In genomic region chr3:109299303-109300074, GRCm38 (mm10) we compare ENCODE assay signal across 14 mouse cellular contexts. TPM values are rescaled to one million over a fixed set of nuclear protein-coding genes. Genes with fewer than 3 reads are reported as not detected.
DNase-seq lines count a peak whose midpoint lies in the region; ATAC-seq lines count a peak whose summit lies in the region.
"Had no signal": no experiment of that assay in that cellular context is flagged by ENCODE, and none has a peak within 500 bp of the region (broad histone marks: within the 10 kb centered on the region; RNA-seq: fewer than 3 reads in every experiment).

No protein-coding gene starts in this region.

- H3K9ac ChIP-seq in forebrain, embryonic 13.5 days = no peak overlapping the region
- no peak overlapping the region for H3K9ac ChIP-seq in forebrain, embryonic 16.5 days (replicated peaks; ENCODE audit: low read depth, low read length)
- no peak overlapping the region for H3K9ac ChIP-seq in midbrain, embryonic 16.5 days (ENCODE audit: low read depth, low read length)
- H3K9ac ChIP-seq in forebrain, embryonic 15.5 days (replicated peaks) = no peak overlapping the region
- H3K9ac ChIP-seq in midbrain, embryonic 13.5 days (replicated peaks) = no peak overlapping the region
- H3K9ac ChIP-seq: liver, postnatal 0 days; stomach, embryonic 15.5 days had no signal

- H3K27ac ChIP-seq in forebrain, embryonic 13.5 days = no peak overlapping the region
- H3K27ac ChIP-seq in forebrain, embryonic 16.5 days (ENCODE audit: low read length) = no peak overlapping the region
- H3K27ac ChIP-seq in midbrain, embryonic 10.5 days (replicated peaks) = 0 out of 2 replicates have a peak overlapping the region, but pooled peaks have one; percentile 17
- H3K27ac ChIP-seq in midbrain, embryonic 16.5 days (ENCODE audit: low read length) = no peak overlapping the region
- H3K27ac ChIP-seq in forebrain, embryonic 15.5 days (replicated peaks) = no peak overlapping the region
- H3K27ac ChIP-seq in midbrain, embryonic 13.5 days = no peak overlapping the region
- H3K27ac ChIP-seq: macrophage; stomach, embryonic 15.5 days had no signal

- peak; percentile 16; the same call in 1 of the 2 replicates for ATAC-seq in forebrain, embryonic 13.5 days
- no peak; the same call in 1 of the 2 replicates for ATAC-seq in forebrain, embryonic 16.5 days
- ATAC-seq in midbrain, embryonic 16.5 days = no peak
- ATAC-seq in forebrain, embryonic 15.5 days (replicated peaks) = peak; percentile 46; the same call in 1 of the 2 replicates
- ATAC-seq in midbrain, embryonic 13.5 days = peak; percentile 62
- ATAC-seq: liver, postnatal 0 days had no signal

- no peaks in the 10 kb centered on the region; the same call in 1 of the 2 replicates for H3K4me1 ChIP-seq in forebrain, embryonic 13.5 days
- H3K4me1 ChIP-seq in forebrain, embryonic 16.5 days (replicated peaks; ENCODE audit: control insufficient read depth, insufficient read depth, low read length) = peaks cover 4% of the 10 kb centered on the region; the same call in 1 of the 2 replicates
- H3K4me1 ChIP-seq in midbrain, embryonic 10.5 days = peaks cover 9% of the 10 kb centered on the region
- H3K4me1 ChIP-seq in midbrain, embryonic 16.5 days (ENCODE audit: control insufficient read depth, insufficient read depth, low read length) = no peaks in the 10 kb centered on the region
- no peaks in the 10 kb centered on the region for H3K4me1 ChIP-seq in forebrain, embryonic 15.5 days
- no peaks in the 10 kb centered on the region for H3K4me1 ChIP-seq in midbrain, embryonic 13.5 days (replicated peaks)
- H3K4me1 ChIP-seq: stomach, embryonic 15.5 days had no signal

- WGBS in forebrain, embryonic 13.5 days = 59% methylated on average over 4 of the region's 4 CpGs
- 65% methylated on average over 4 of the region's 4 CpGs for WGBS in forebrain, embryonic 16.5 days
- 76% methylated on average over 4 of the region's 4 CpGs for WGBS in midbrain, embryonic 10.5 days
- 47% methylated on average over 4 of the region's 4 CpGs for WGBS in midbrain, embryonic 16.5 days
- WGBS in forebrain, embryonic 15.5 days = 46% methylated on average over 4 of the region's 4 CpGs
- WGBS in midbrain, embryonic 13.5 days = 62% methylated on average over 4 of the region's 4 CpGs

- no peaks in the 10 kb centered on the region for H3K9me3 ChIP-seq in forebrain, embryonic 13.5 days (replicated peaks)
- H3K9me3 ChIP-seq in forebrain, embryonic 16.5 days (ENCODE audit: control insufficient read depth, low read length) = no peaks in the 10 kb centered on the region
- H3K9me3 ChIP-seq in midbrain, embryonic 10.5 days (replicated peaks) = no peaks in the 10 kb centered on the region
- no peaks in the 10 kb centered on the region for H3K9me3 ChIP-seq in midbrain, embryonic 16.5 days (replicated peaks; ENCODE audit: control insufficient read depth, low read length, poor library complexity, severe bottlenecking)
- H3K9me3 ChIP-seq in forebrain, embryonic 15.5 days = no peaks in the 10 kb centered on the region
- H3K9me3 ChIP-seq in midbrain, embryonic 13.5 days = no peaks in the 10 kb centered on the region
- H3K9me3 ChIP-seq: stomach, embryonic 15.5 days had no signal

- DNase-seq in midbrain, embryonic 10.5 days (ENCODE audit: low spot score) = no peak
- no peak for DNase-seq in right cerebral cortex, postnatal 10 days (ENCODE audit: low spot score in 2 of 2)
- no peak for DNase-seq in left cerebral cortex, adult 9 months (ENCODE audit: low spot score in 2 of 2)
- DNase-seq: heart, postnatal 36 days; kidney, postnatal 4 days; liver, postnatal 0 days; right cerebral cortex, postnatal 4 days had no signal

- no peaks in the 10 kb centered on the region for H3K36me3 ChIP-seq in forebrain, embryonic 13.5 days (ENCODE audit: poor library complexity, severe bottlenecking)
- H3K36me3 ChIP-seq in forebrain, embryonic 16.5 days (ENCODE audit: control insufficient read depth, insufficient read depth) = no peaks in the 10 kb centered on the region
- no peaks in the 10 kb centered on the region for H3K36me3 ChIP-seq in midbrain, embryonic 10.5 days
- no peaks in the 10 kb centered on the region for H3K36me3 ChIP-seq in midbrain, embryonic 16.5 days (ENCODE audit: control insufficient read depth, insufficient read depth, low read length)
- no peaks in the 10 kb centered on the region for H3K36me3 ChIP-seq in forebrain, embryonic 15.5 days
- no peaks in the 10 kb centered on the region for H3K36me3 ChIP-seq in midbrain, embryonic 13.5 days
- H3K36me3 ChIP-seq: stomach, embryonic 15.5 days had no signal

- H3K4me2 ChIP-seq in forebrain, embryonic 13.5 days = no peak overlapping the region
- no peak overlapping the region for H3K4me2 ChIP-seq in forebrain, embryonic 16.5 days (ENCODE audit: low read length)
- H3K4me2 ChIP-seq in midbrain, embryonic 16.5 days (ENCODE audit: low read length) = no peak overlapping the region
- H3K4me2 ChIP-seq in forebrain, embryonic 15.5 days (replicated peaks) = no peak overlapping the region
- no peak overlapping the region for H3K4me2 ChIP-seq in midbrain, embryonic 13.5 days (replicated peaks)
- H3K4me2 ChIP-seq: stomach, embryonic 15.5 days had no signal

- no peaks in the 10 kb centered on the region for H3K27me3 ChIP-seq in forebrain, embryonic 13.5 days
- no peaks in the 10 kb centered on the region for H3K27me3 ChIP-seq in forebrain, embryonic 16.5 days (replicated peaks; ENCODE audit: control insufficient read depth, insufficient read depth, low read length)
- H3K27me3 ChIP-seq in midbrain, embryonic 10.5 days (ENCODE audit: low read depth, poor library complexity, severe bottlenecking) = no peaks in the 10 kb centered on the region
- H3K27me3 ChIP-seq in midbrain, embryonic 16.5 days (ENCODE audit: control insufficient read depth, insufficient read depth, low read depth, low read length) = no peaks in the 10 kb centered on the region
- H3K27me3 ChIP-seq in forebrain, embryonic 15.5 days = no peaks in the 10 kb centered on the region
- no peaks in the 10 kb centered on the region for H3K27me3 ChIP-seq in midbrain, embryonic 13.5 days
- H3K27me3 ChIP-seq: stomach, embryonic 15.5 days had no signal

- H3K4me3 ChIP-seq in forebrain, embryonic 13.5 days = no peak overlapping the region
- H3K4me3 ChIP-seq in forebrain, embryonic 16.5 days (replicated peaks; ENCODE audit: low read length) = no peak overlapping the region
- no peak overlapping the region for H3K4me3 ChIP-seq in midbrain, embryonic 10.5 days
- H3K4me3 ChIP-seq in midbrain, embryonic 16.5 days (ENCODE audit: low read depth, low read length) = no peak overlapping the region
- H3K4me3 ChIP-seq in forebrain, embryonic 15.5 days = no peak overlapping the region
- no peak overlapping the region for H3K4me3 ChIP-seq in midbrain, embryonic 13.5 days (replicated peaks)
- H3K4me3 ChIP-seq: stomach, embryonic 15.5 days had no signal

RNA-seq across cellular contexts. Expression of gene Vav3, which starts 41.0 kb away (rescaled TPM):
- 6.5 and 10.1 TPM in 2 replicates for polyA plus RNA-seq in forebrain, embryonic 13.5 days (2015; fragmentation: Nextera tagmentation; extraction: Ambion mirVana)
- polyA plus RNA-seq in forebrain, embryonic 16.5 days (2015; fragmentation: Nextera tagmentation; extraction: Ambion mirVana) = 6.3 and 7.9 TPM in 2 replicates
- polyA plus RNA-seq in midbrain, embryonic 10.5 days (2016; fragmentation: Nextera tagmentation; extraction: Ambion mirVana) = 7.6 and 8.4 TPM in 2 replicates
- polyA plus RNA-seq in midbrain, embryonic 16.5 days (2015; fragmentation: Nextera tagmentation; extraction: Ambion mirVana) = 18.9 and 29.6 TPM in 2 replicates
- 6.2 and 6.6 TPM in 2 replicates for polyA plus RNA-seq in forebrain, embryonic 15.5 days (2015; fragmentation: Nextera tagmentation; extraction: Ambion mirVana)
- polyA plus RNA-seq in midbrain, embryonic 13.5 days (2015; fragmentation: Nextera tagmentation; extraction: Ambion mirVana) = 32.6 TPM in 2 replicates

Comparison
In these comparisons a context has a peak if more than half of its experiments do, and no peak if none do; other contexts are left out.
1. ATAC-seq: peak in forebrain, embryonic 13.5 days (single experiment), forebrain, embryonic 15.5 days (single experiment) and midbrain, embryonic 13.5 days (single experiment); none in forebrain, embryonic 16.5 days (single experiment) and midbrain, embryonic 16.5 days (single experiment).